Mouse (Mus musculus): ENCODE data around the gene Tcf7l1.

Tcf7l1 gene

DNA sequence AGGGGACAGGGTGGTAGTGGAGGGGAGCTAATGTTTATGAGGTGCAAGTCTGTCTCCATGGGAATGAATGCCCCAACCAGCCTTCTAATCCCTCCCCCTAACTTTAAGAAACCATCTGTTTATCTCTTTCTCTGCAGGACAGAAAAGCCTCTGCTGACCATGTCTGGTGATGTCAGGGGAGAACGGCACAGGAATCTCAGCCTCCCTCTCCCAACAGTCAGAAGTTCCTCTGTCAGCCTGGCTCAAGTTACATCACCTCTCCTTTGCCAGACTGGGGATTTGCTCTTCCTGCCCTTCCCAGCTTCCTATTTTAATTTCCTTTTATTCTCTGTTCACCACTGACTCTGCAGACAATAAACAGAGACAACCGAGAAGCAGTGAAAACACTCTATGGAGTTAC lies 40.6 kb downstream of the Tcf7l1 start:
- no peak for DNase-seq (ENCODE audit: inconsistent age in 2 of 2, low spot score in 1 of 2)

GRCm38 (mm10) chr6:72747814-72748213 lies 41.2 kb downstream of the Tcf7l1 start:
- DNase-seq (ENCODE audit: inconsistent age in 2 of 2, low spot score in 1 of 2) = no peak

GRCm38 (mm10) chr6:72747156-72747555 lies 41.9 kb downstream of the Tcf7l1 start:
- no peak for DNase-seq (ENCODE audit: inconsistent age in 2 of 2, low spot score in 1 of 2)

GRCm38 (mm10) chr6:72745781-72746180 lies 43.3 kb downstream of the Tcf7l1 start:
- no peak for DNase-seq (ENCODE audit: inconsistent age in 2 of 2, low spot score in 1 of 2)

GRCm38 (mm10) chr6:72744144-72744800 lies 44.8 kb downstream of the Tcf7l1 start:
- no peak for DNase-seq (ENCODE audit: inconsistent age in 2 of 2, low spot score in 1 of 2)

- no peak for DNase-seq (ENCODE audit: inconsistent age in 2 of 2, low spot score in 1 of 2)
These were observed 45.4 kb downstream of the Tcf7l1 start for GRCm38 (mm10) chr6:72743624-72744041.

- no peak for DNase-seq (ENCODE audit: inconsistent age in 2 of 2, low spot score in 1 of 2)
These were observed 46.7 kb downstream of the Tcf7l1 start for GRCm38 (mm10) chr6:72742331-72742730.

DNA sequence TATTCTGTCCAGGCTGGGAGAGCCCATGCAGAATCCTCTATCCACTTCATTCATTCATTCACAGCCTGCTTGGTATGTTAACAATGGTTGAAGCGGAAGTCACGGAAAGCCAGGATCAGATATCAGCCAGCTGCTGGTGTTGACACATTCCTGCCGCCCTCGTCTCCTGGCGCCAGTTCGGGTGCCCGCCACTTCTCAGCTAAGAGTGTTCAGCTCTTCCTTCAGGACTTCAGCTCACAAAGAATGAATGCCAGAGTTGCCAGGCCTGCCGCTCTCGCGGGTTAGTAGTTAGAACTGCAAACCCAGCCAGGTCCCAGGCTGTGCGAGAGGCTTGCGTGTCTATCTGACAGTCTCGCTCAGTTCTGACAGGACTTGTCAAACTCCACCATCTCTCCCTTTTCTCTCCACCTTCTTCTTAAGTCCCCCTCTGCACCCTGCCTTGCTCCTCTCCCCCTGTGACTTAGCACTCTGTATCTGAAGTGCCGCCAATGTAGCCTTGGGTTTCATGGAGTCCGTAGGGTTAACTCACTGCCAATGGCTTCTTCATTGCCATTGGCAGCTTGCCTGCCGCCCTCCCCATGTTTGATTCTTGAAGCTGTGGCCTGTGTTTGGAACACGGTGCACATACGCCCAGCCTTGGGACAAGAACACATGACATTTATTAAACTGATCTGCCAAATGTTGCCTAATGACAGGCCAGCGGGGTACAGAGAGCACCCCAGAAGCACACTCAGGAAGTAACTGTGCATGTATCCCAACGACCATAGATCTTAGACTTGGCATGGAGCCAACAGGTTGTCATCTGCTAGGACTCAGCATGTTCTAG lies 48.2 kb downstream of the Tcf7l1 start:
- peak; percentile 68 to 88 for DNase-seq (ENCODE audit: inconsistent age in 2 of 2, low spot score in 1 of 2)

GRCm38 (mm10) chr6:72736872-72737271 lies 52.2 kb downstream of the Tcf7l1 start:
- no peak for DNase-seq (ENCODE audit: inconsistent age in 2 of 2, low spot score in 1 of 2)

- peak; percentile 34 to 72 for DNase-seq (ENCODE audit: inconsistent age in 2 of 2, low spot score in 1 of 2)
These were observed 53.8 kb downstream of the Tcf7l1 start for GRCm38 (mm10) chr6:72735206-72735605.

DNA sequence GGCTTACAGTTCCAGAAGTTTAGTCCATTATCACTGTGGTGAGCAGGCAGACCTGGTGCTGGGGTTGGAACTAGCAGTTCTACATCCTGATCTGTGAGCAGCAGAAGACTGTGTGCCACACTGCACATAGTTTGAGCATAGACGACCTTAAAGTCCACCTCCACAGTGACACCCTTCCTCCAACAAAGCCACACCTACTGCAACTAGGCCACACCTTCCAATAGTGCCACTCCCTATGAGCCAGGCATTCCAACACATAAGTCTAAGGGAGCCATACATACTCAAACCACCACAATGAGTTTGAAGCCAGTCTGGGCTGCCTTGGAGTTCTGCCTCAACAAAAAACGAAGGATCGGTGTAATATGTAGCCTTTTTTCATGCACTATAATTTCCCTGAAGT lies 55.7 kb downstream of the Tcf7l1 start:
- no peak for DNase-seq (ENCODE audit: inconsistent age in 2 of 2, low spot score in 1 of 2)

DNA sequence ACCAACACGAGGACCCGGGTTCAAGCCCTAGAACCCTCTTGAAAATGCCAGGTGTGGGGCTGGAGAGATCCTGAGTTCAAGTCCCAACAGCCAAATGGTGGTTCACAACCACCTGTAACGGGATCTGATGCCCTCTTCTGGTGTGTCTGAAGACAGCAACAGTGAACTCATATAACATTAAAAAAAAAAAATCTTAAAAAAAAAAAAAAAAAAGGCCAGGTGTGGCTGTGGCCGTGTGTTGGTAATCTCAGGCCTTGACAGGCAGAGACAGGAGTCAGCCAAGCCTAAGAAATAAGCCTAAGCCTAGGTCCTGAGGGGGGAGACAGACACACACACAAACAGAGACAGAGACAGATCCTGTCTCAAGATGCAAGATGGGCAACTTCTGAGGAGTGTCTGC lies 56.9 kb downstream of the Tcf7l1 start:
- DNase-seq (ENCODE audit: inconsistent age in 2 of 2, low spot score in 1 of 2) = no peak

- no peak for DNase-seq (ENCODE audit: inconsistent age in 2 of 2, low spot score in 1 of 2)
These were observed 58.5 kb downstream of the Tcf7l1 start for GRCm38 (mm10) chr6:72730560-72730849.

DNA sequence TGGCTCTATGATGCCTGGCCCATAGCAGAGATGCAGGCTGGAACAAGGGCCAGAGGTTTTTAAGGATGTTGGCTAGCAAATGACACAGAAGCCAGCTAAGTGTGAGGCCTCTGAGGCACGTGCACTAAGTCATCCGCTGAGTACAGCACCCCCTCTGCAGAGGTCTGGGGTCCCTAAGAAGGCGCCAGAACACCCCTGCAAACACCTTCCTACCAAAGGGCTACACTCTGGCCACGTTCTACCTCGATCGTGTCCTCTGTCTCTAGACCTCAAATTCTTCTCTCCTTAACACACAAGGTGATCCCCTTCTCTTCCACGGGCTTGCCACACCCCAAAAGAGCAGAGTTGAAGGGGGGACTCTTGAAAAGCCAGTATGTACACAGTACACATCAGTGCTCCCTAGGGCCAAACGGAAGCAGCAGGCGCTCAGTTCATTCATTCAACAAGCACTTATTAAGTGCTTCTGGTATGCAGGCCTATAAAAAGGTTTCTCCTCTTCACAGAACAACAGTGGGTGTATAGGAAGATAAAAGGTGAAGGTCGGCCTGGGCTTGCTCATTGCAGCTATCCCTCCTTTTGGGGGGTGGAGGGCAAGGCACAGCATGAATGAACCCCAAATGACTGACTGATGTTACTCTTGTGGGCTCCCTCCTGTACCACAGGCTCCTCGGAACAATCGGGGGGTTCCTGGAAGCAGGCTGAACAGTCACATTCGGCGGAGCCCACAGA lies 59.1 kb downstream of the Tcf7l1 start:
- DNase-seq (ENCODE audit: inconsistent age in 2 of 2, low spot score in 1 of 2) = no peak

DNA sequence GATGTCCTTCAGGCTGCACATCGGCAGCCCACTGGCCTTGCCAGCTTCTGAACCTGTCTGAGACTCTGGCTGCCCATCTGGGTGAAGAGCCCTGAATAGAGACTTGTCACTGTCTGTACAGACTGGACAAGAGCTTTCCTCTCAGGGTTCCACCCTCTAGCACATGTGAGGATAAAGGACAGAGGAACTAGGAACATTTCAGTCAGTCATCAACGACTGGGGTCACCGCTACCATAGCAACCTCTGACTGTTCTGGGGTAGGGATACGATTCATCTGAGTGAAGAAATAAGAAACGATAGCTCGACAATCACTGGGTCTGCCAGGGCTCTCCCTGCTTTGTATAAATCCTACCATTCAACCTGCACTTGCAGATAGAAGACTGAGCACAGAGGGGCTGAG lies 61.2 kb downstream of the Tcf7l1 start:
- DNase-seq (ENCODE audit: inconsistent age in 2 of 2, low spot score in 1 of 2) = no peak

DNA sequence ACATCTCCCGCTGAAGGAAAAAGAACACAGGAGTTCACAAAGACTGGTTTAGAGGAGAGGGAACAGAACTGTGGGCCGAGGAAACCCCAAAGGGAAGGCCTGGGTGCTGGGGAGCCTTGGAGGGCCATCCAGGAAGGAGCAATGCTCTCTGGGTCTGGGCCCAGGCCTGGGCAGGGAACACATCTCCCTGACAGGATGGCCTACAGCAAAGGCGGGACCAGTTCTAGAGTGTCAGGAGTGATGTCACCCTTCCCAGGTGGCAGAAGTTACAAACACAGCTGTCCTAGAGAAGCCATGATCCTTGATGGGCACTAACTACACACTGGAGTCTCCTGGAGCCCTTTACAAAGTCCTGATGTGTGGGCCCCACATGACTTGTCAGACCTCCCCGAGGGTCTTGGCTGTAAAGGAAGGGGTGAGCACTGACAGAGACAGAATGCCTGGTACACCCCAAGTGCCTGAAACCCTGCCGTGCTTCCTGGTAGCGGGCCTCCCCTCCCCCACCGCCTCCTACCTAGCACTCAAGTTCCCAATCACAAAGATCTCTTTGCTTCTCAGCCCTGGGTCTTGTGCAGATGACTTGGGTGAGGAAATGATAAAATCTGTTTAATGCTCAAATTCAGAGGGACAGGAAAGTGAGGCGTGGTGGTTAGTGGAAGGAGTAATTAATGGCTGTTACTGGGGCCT lies 64.4 kb downstream of the Tcf7l1 start:
- DNase-seq (ENCODE audit: inconsistent age in 2 of 2, low spot score in 1 of 2) = no peak

- no peak for DNase-seq (ENCODE audit: inconsistent age in 2 of 2, low spot score in 1 of 2)
These were observed 65.2 kb downstream of the Tcf7l1 start for GRCm38 (mm10) chr6:72723731-72724385.

GRCm38 (mm10) chr6:72723143-72723542 lies 65.9 kb downstream of the Tcf7l1 start:
- no peak for DNase-seq (ENCODE audit: inconsistent age in 2 of 2, low spot score in 1 of 2)

- no peak for DNase-seq (ENCODE audit: inconsistent age in 2 of 2, low spot score in 1 of 2)
These were observed 68.2 kb downstream of the Tcf7l1 start for GRCm38 (mm10) chr6:72720852-72721251.

DNA sequence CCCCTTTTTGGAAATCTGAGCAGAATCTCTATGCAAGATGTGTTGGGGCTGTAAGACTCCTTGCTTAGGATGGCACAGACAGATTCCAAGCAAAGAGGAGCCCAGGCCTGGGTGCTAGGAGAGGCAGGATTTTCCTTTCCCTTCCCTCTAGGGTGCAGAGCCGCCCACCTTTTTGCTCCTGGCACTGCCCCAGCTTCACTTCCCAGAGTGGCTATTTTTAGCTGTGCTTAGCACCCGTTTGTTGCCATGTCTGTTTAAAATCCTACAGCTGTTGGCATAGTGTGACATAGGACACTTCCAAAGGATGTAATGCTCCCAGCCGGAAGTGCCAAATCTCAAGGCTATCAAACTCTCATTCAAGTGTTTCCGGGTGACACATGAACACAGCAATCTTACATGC lies 74.3 kb downstream of the Tcf7l1 start:
- peak in 1 of 2 experiments; percentile 55 for DNase-seq (ENCODE audit: inconsistent age in 2 of 2, low spot score in 1 of 2)

DNA sequence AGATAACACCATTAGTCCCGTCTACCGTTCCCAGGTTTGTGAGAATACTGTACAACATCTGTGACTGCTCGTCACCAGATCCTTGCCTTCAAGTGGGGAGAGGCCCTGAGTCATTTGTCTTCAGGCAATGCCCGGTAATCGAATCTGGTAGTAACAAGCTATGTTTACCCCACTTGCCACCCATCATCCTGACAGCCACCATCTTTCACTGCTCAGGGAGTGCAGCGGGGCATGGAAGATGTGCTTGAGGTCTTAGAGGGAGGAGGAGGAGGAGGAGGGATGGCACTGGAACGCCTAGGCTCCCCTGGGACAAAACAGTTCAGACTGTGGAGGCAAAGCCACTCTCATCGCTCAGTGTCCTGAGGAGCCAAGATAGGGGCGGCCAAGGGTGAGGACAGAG lies 74.8 kb downstream of the Tcf7l1 start:
- no peak for DNase-seq (ENCODE audit: inconsistent age in 2 of 2, low spot score in 1 of 2)

Measured in adrenal gland, adult (tissue).